Mouse (Mus musculus): ENCODE measurements around the gene Tescl. TPM values are rescaled to one million over a fixed set of nuclear protein-coding genes. Genes with fewer than 3 reads are reported as not detected.

The Tescl gene
- polyA plus RNA-seq, 1 experiment from 2014 or later = not detected

DNA sequence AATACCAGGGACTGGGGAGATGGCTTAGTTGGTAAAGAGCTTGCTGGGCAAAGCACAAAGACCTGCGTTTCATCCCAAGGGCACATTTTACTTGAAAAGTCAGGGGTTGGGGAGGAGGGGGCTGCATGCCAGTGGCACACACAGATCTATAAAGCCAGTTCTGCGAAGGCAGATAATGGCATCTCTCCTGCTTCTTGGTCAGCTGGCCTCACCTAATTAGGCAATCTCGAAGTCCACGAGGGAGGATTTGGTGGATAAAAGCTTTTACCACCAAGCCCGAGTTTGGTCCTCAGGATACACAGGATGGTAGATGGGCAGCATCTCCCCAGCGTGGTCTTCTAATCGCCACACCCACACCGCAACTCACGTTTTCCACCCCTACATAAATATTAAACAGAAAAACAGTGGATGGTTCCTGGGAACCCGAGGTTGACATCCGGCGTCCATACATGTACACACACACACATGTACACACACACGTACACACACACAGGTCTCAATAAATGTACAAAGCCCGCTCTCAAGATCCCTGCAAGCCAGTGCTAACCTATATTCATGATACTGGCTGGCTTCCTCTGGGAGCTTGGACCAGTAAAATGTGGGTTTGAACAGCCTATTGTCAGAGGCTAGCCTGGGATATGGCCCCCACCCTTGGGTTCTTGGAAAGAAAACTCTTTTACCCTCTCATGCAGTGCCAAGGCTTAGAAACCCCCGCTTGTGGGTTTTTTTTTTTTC, 36.2 kb downstream of the Tescl start:
- Histone ChIP-seq H3K4me3 (replicated peaks) (no peak overlapping the region), H3K9ac (no peak overlapping the region), H3K27me3 (no peaks in the 10 kb centered on the region), H3K4me1 (replicated peaks) (peaks cover 41% of the 10 kb centered on the region), H3K4me2 (no peak overlapping the region), H3K9me3 (replicated peaks) (no peaks in the 10 kb centered on the region), H3K27ac (no peak overlapping the region), H3K36me3 (peaks cover 47% of the 10 kb centered on the region)
- ATAC-seq (ENCODE audit: low read depth) = no peak
- 82% methylated on average over 15 of the region's 15 CpGs for WGBS (ENCODE audit: insufficient replicate concordance)
- DNase-seq = no peak

DNA sequence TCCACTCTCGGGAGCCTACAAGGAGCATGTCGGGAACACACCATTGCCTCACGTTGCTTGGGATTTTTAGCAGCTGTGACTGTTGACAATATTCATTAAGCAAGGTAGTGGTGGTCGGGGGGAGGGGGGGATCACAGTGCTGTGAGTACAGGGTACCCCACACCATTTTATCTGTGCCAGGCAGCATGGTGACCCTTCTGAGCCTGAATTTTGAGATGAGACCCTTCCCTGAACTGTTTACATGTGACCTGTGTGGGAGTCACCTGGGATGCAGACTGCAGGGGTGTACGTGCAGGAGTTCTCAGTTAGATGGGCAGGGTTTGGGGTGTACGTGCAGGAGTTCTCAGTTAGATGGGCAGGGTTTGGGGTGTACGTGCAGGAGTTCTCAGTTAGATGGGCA, 37.4 kb downstream of the Tescl start:
- H3K27ac ChIP-seq = no peak overlapping the region
- H3K4me2 ChIP-seq = no peak overlapping the region
- no peaks in the 10 kb centered on the region for H3K9me3 ChIP-seq (replicated peaks)
- DNase-seq (no peak), ATAC-seq (ENCODE audit: low read depth) (no peak)
- H3K4me1 ChIP-seq (replicated peaks) = peaks cover 41% of the 10 kb centered on the region
- no peaks in the 10 kb centered on the region for H3K27me3 ChIP-seq
- H3K9ac ChIP-seq = no peak overlapping the region
- 83% methylated on average over 7 of the region's 7 CpGs for WGBS (ENCODE audit: insufficient replicate concordance)
- H3K4me3 ChIP-seq (replicated peaks) = no peak overlapping the region
- H3K36me3 ChIP-seq = peaks cover 52% of the 10 kb centered on the region

DNA sequence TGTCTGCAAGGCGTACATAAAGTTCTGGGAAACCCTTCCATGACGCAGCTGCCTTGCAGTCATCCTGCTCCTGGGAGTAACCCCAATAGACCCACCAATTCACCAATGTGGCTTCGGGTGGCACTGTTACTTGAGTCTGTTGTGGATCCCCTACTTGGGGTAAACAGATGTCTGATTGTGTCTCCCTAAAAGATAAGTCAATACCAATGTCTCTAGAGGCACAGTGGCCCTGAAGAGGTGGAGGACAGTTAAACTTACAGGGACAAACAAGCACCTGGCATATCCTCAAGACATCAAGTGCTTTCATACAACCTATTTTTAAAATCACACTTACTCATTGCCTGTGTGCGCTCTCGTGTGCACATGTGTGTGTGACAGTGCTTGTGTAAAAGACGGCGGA, 38.4 kb downstream of the Tescl start:
- no peak for DNase-seq
- Histone ChIP-seq H3K36me3 (peaks cover 62% of the 10 kb centered on the region), H3K9me3 (replicated peaks) (no peaks in the 10 kb centered on the region), H3K27me3 (no peaks in the 10 kb centered on the region), H3K4me3 (replicated peaks) (no peak overlapping the region), H3K4me1 (replicated peaks) (peaks cover 32% of the 10 kb centered on the region), H3K27ac (no peak overlapping the region), H3K4me2 (no peak overlapping the region), H3K9ac (no peak overlapping the region)
- 81% methylated on average over 7 of the region's 7 CpGs for whole genome bisulfite sequencing (ENCODE audit: insufficient replicate concordance)
- no peak for ATAC-seq (ENCODE audit: low read depth)

DNA sequence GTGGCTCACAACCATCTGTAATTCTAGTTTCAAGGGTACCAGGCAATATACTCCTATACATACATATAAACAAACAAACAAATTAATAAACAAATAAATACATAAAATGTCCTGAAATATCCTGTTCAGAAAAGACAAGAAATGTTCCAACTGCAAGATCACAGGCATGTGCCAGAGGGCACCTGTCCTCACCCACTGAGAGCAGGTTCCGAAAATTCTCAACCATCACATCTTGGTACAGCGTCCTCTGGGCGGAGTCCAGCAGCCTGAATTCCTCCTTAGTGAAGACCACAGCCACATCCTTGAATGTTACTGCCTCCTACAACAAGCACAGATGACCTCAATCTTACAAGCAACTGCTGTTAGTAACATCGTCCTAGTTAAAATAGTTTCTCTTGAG, 39.0 kb downstream of the Tescl start:
- DNase-seq = no peak
- Histone ChIP-seq H3K9me3 (replicated peaks) (no peaks in the 10 kb centered on the region), H3K36me3 (peaks cover 64% of the 10 kb centered on the region), H3K4me1 (replicated peaks) (peaks cover 26% of the 10 kb centered on the region), H3K9ac (no peak overlapping the region), H3K4me2 (no peak overlapping the region), H3K27me3 (no peaks in the 10 kb centered on the region), H3K27ac (no peak overlapping the region), H3K4me3 (replicated peaks) (no peak overlapping the region)
- no peak for ATAC-seq (ENCODE audit: low read depth)
- 85% methylated on average over 4 of the region's 4 CpGs for WGBS (ENCODE audit: insufficient replicate concordance)

DNA sequence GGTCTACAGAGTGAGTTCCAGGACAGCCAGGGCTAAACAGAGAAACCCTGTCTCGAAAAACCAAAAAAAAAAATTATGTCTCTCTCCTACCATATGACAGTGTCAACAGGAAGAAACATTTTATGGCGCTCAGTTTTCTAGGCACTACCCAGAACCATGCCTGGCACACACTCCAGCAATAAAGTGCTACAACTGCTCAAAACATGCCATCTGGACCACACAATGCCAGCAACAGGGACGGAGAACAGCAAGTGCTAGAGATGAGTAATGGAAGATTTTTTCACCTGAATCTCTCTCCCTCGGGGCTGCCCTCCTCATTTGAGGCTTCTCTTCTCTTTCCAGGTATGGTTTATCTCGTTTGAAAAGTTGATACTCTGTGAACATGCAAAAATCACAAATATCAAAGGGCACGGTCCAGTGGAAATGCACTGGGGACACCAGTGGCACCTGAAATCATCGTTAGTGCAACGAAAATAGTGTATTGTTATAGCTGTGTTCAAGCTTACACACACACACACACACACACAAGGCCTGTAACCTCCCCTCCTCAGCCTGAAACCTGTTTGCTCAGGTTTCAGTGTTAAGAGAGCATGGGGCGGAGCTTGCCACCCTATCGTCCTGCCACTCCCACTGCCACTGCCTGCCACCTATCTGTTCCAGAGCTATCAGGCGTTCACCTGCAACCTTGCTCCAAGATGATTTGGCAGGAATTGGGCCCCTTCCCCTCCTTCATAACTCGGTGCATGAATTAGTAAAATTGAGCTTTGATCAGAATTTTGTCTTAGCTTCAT, 40.5 kb downstream of the Tescl start:
- Histone ChIP-seq H3K4me1 (replicated peaks) (peaks cover 17% of the 10 kb centered on the region), H3K9ac (no peak overlapping the region), H3K4me3 (replicated peaks) (no peak overlapping the region), H3K27me3 (no peaks in the 10 kb centered on the region), H3K27ac (no peak overlapping the region), H3K36me3 (peaks cover 64% of the 10 kb centered on the region), H3K4me2 (no peak overlapping the region), H3K9me3 (replicated peaks) (no peaks in the 10 kb centered on the region)
- DNase-seq (no peak), ATAC-seq (ENCODE audit: low read depth) (peak; percentile 66)
- WGBS (ENCODE audit: insufficient replicate concordance) = 71% methylated on average over 12 of the region's 12 CpGs

DNA sequence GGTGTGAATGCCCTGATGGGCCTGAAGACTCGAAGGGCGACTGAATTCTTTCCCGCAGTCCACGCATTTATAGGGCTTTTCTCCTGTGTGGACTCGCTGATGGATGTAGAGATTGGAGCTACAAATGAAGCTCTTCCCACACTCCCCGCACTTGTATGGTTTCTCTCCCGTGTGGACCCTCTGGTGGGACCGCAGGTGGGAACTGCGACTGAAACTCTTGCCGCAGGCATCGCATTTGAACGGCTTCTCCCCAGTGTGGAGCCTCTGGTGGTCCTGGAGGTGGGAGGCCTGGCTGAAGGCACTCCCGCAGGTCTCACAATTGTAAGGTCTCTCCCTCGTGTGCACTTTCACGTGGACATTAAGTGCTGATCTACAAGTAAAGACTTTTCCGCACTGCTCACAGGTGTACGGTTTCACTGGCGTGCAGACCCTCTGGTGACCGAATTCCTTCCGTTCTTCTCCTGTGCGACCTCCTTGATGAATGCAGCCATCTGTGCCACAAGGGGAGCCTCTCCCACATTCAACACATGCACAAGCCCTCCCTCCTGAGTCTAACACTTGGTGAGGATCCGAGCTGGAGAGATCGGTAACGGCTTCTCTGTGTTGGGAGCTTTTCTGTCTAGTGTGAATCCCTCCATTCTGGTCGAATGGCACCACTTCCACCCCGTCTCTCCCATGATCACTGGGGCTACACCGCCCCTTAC, 42.2 kb downstream of the Tescl start:
- peaks cover 11% of the 10 kb centered on the region for H3K4me1 ChIP-seq (replicated peaks)
- H3K27ac ChIP-seq = no peak overlapping the region
- no peaks in the 10 kb centered on the region for H3K9me3 ChIP-seq (replicated peaks)
- H3K36me3 ChIP-seq = peaks cover 59% of the 10 kb centered on the region
- DNase-seq (no peak), ATAC-seq (ENCODE audit: low read depth) (no peak)
- no peak overlapping the region for H3K4me3 ChIP-seq (replicated peaks)
- H3K27me3 ChIP-seq = no peaks in the 10 kb centered on the region
- H3K4me2 ChIP-seq = no peak overlapping the region
- 83% methylated on average over 27 of the region's 27 CpGs for WGBS (ENCODE audit: insufficient replicate concordance)
- H3K9ac ChIP-seq = no peak overlapping the region

DNA sequence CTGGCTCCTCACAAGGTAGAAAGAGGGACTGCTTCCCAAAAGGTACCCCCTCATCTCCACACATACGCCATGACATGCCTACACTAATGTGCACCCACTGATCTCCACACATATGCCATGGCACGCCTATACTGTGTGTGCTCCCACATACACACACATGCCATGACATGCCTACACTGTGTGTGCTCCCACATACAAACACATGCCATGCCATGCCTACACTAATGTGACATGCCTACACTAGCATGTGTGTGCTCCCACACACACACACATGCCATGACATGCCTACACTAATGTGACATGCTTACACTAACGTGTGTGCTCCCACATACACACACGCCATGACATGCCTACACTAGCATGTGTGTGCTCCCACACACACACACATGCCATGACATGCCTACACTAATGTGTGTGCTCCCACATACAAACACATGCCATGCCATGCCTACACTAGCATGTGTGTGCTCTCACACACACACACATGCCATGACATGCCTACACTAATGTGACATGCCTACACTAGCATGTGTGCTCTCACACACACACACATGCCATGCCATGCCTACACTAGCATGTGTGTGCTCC, 43.5 kb downstream of the Tescl start:
- Histone ChIP-seq H3K9ac (no peak overlapping the region), H3K27ac (no peak overlapping the region), H3K36me3 (peaks cover 45% of the 10 kb centered on the region), H3K9me3 (replicated peaks) (no peaks in the 10 kb centered on the region), H3K27me3 (no peaks in the 10 kb centered on the region), H3K4me3 (replicated peaks) (no peak overlapping the region), H3K4me1 (replicated peaks) (peaks cover 11% of the 10 kb centered on the region), H3K4me2 (no peak overlapping the region)
- no peak for DNase-seq
- no peak for ATAC-seq (ENCODE audit: low read depth)
- WGBS (ENCODE audit: insufficient replicate concordance) = 71% methylated on average over 4 of the region's 4 CpGs

DNA sequence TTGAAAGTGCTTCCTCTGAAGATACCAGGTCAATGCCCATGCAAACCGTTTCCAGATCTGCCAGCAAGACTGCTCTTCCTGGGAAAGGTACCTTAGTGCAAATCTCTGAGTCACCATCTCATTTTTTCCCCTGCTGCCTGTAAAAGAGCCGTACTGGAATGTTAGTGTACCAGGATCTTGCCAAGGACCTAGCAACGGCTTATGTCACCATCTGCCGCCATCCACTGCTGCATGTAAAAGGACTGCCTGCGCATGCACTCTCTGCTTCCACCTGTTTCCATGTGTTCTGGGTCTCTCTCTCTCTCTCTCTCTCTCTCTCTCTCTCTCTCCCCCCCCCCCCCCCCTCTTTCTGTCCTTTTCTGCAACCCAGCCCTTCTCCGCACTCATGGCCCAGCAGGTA, 45.2 kb downstream of the Tescl start:
- no peak overlapping the region for H3K9ac ChIP-seq
- H3K9me3 ChIP-seq (replicated peaks) = no peaks in the 10 kb centered on the region
- WGBS (ENCODE audit: insufficient replicate concordance) = 79% methylated on average over 6 of the region's 6 CpGs
- H3K36me3 ChIP-seq = peaks cover 30% of the 10 kb centered on the region
- DNase-seq = no peak
- H3K4me1 ChIP-seq (replicated peaks) = peaks cover 5% of the 10 kb centered on the region; the same call in 1 of the 2 replicates
- no peak overlapping the region for H3K4me3 ChIP-seq (replicated peaks)
- H3K27ac ChIP-seq = no peak overlapping the region
- no peak for ATAC-seq (ENCODE audit: low read depth)
- no peaks in the 10 kb centered on the region for H3K27me3 ChIP-seq
- no peak overlapping the region for H3K4me2 ChIP-seq

DNA sequence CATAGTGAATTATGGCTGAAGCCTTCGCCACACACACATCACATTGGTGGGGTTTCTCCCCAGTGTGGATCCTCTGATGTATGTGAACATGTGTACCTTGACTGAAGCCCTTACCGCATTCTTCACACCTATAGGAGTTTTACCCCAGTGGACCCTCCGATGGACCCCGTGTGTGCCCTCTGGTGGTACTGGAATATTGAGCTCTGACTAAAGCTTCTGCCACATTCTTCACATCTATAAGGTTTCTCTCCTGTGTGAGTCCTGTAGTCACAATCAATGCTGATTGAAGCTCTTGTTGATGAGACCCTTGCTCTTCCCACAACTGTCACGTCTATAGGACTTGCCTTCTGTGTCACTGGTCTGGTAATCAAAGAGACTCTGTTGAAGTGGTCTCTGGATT, 46.1 kb downstream of the Tescl start:
- DNase-seq (no peak), ATAC-seq (ENCODE audit: low read depth) (no peak)
- H3K9me3 ChIP-seq (replicated peaks) = no peaks in the 10 kb centered on the region
- no peak overlapping the region for H3K9ac ChIP-seq
- 71% methylated on average over 5 of the region's 5 CpGs for WGBS (ENCODE audit: insufficient replicate concordance)
- H3K27me3 ChIP-seq = no peaks in the 10 kb centered on the region
- H3K4me3 ChIP-seq (replicated peaks) = no peak overlapping the region
- no peaks in the 10 kb centered on the region for H3K4me1 ChIP-seq (replicated peaks)
- H3K27ac ChIP-seq = no peak overlapping the region
- peaks cover 25% of the 10 kb centered on the region for H3K36me3 ChIP-seq
- H3K4me2 ChIP-seq = no peak overlapping the region

DNA sequence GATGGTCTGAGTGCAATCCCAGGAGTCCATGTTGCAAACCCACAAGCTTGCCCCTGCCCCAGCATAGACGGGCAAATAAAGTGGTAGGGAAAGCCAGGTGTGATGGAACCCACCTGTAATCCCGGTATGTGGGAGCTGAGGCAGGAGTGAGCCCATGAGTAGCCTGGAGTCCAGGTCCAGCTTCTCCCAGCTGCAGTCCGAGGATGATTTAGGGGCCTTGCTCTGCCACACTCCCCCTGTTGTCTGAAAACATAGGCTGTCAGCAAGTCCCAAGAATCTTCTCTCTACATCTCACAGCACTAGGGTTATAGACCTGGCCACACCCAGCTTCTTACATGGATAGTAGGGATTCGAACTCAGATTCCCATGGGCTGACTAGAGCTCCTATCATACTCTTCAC, 46.8 kb downstream of the Tescl start:
- no peak for ATAC-seq (ENCODE audit: low read depth)
- Histone ChIP-seq H3K27me3 (no peaks in the 10 kb centered on the region), H3K9me3 (replicated peaks) (no peaks in the 10 kb centered on the region), H3K9ac (no peak overlapping the region), H3K36me3 (peaks cover 17% of the 10 kb centered on the region), H3K27ac (no peak overlapping the region), H3K4me3 (replicated peaks) (no peak overlapping the region), H3K4me1 (replicated peaks) (no peaks in the 10 kb centered on the region), H3K4me2 (no peak overlapping the region)
- WGBS (ENCODE audit: insufficient replicate concordance) = 61% methylated on average over 4 of the region's 4 CpGs
- no peak for DNase-seq

DNA sequence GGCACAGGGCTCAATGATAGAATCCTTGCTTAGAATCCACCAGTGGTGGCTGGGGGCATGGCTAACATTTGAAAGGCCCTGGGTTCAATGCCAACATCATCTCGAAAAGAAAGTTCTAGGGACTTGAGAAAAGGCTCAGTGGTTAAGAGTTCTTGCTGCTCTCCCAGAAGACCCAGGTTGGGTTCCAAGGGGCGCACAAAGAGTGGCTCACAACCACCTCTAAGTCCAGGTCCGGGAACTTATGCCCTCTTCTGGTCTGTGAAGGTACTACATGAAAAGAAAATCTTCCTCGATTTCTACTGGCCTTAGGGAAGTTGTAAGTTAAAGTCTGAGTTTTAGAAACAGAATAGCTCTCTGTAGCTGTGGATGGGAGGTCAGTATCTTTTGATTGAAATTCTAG, 47.6 kb downstream of the Tescl start:
- DNase-seq (no peak), ATAC-seq (ENCODE audit: low read depth) (no peak)
- H3K36me3 ChIP-seq = peaks cover 9% of the 10 kb centered on the region
- H3K9ac ChIP-seq = no peak overlapping the region
- WGBS (ENCODE audit: insufficient replicate concordance) = 36% methylated on average over 4 of the region's 4 CpGs
- H3K9me3 ChIP-seq (replicated peaks) = no peaks in the 10 kb centered on the region
- no peak overlapping the region for H3K27ac ChIP-seq
- no peak overlapping the region for H3K4me3 ChIP-seq (replicated peaks)
- no peaks in the 10 kb centered on the region for H3K27me3 ChIP-seq
- H3K4me1 ChIP-seq (replicated peaks) = no peaks in the 10 kb centered on the region
- H3K4me2 ChIP-seq = no peak overlapping the region
